Mouse (Mus musculus) liver, embryonic 15.5 days (tissue): ENCODE results near the gene Usp20. TPM values are rescaled to one million over a fixed set of nuclear protein-coding genes. Genes with fewer than 3 reads are reported as not detected.

Source experiments
- ATAC-seq: fragments of 200-750 bp; cut with Nextera tagmentation; 2 replicates; pipeline ENCODE4 v1.8.0; 2017; ENCODE audit warnings: moderate number of reproducible peaks, mild to moderate bottlenecking, moderate library complexity; ENCODE audit not compliant: insufficient read depth
- H3K27ac ChIP-seq: fragments of 300-500 bp; sonication (generic); replicated peaks from 2 replicates; pipeline ENCODE4 v1.5.1; 2015; ENCODE audit warnings: mild to moderate bottlenecking, inconsistent platforms
- H3K27me3 ChIP-seq: fragments of 300-500 bp; sonication (generic); 2 replicates; pipeline ENCODE4 v1.6.1; 2015; ENCODE audit warnings: mild to moderate bottlenecking, inconsistent platforms
- H3K36me3 ChIP-seq: fragments of 300-500 bp; sonication (generic); replicated peaks from 2 replicates; pipeline ENCODE4 v1.6.1; 2015; ENCODE audit warnings: moderate library complexity, mild to moderate bottlenecking, inconsistent platforms
- H3K4me1 ChIP-seq: fragments of 300-500 bp; sonication (generic); replicated peaks from 2 replicates; pipeline ENCODE4 v1.6.1; 2015; ENCODE audit warnings: inconsistent platforms
- H3K4me2 ChIP-seq: fragments of 300-500 bp; sonication (generic); 2 replicates; pipeline ENCODE4 v1.6.1; 2015; ENCODE audit warnings: moderate library complexity, mild to moderate bottlenecking, inconsistent platforms
- H3K4me3 ChIP-seq: fragments of 300-500 bp; sonication (generic); replicated peaks from 2 replicates; pipeline ENCODE4 v1.5.1; 2015; ENCODE audit warnings: mild to moderate bottlenecking, inconsistent platforms
- H3K9ac ChIP-seq: fragments of 300-500 bp; sonication (generic); 2 replicates; pipeline ENCODE4 v1.6.1; 2015; ENCODE audit warnings: moderate library complexity, mild to moderate bottlenecking, inconsistent platforms
- H3K9me3 ChIP-seq: fragments of 300-500 bp; sonication (generic); replicated peaks from 2 replicates; pipeline ENCODE4 v1.6.1; 2016; ENCODE audit warnings: inconsistent platforms
- WGBS: fragments of 180-500 bp; shearing (Covaris S2); methylation state at CpG from one replicate; pipeline ENCODE4 v1.1.7; 2015; ENCODE audit warnings: mixed read lengths; ENCODE audit not compliant: insufficient replicate concordance; 5-methylcytosine and 5-hydroxymethylcytosine counted together
- polyA plus RNA-seq: library from polyadenylated mRNA; unstranded; fragments of >200 nt; fragmentation: Nextera tagmentation; extraction: Ambion mirVana; gene quantifications from 2 replicates; pipeline ENCODE4 v1.2.1, GENCODE M21; 2015

The Usp20 gene
- polyA plus RNA-seq, 1 experiment from 2014 or later: 4.3 TPM

DNA sequence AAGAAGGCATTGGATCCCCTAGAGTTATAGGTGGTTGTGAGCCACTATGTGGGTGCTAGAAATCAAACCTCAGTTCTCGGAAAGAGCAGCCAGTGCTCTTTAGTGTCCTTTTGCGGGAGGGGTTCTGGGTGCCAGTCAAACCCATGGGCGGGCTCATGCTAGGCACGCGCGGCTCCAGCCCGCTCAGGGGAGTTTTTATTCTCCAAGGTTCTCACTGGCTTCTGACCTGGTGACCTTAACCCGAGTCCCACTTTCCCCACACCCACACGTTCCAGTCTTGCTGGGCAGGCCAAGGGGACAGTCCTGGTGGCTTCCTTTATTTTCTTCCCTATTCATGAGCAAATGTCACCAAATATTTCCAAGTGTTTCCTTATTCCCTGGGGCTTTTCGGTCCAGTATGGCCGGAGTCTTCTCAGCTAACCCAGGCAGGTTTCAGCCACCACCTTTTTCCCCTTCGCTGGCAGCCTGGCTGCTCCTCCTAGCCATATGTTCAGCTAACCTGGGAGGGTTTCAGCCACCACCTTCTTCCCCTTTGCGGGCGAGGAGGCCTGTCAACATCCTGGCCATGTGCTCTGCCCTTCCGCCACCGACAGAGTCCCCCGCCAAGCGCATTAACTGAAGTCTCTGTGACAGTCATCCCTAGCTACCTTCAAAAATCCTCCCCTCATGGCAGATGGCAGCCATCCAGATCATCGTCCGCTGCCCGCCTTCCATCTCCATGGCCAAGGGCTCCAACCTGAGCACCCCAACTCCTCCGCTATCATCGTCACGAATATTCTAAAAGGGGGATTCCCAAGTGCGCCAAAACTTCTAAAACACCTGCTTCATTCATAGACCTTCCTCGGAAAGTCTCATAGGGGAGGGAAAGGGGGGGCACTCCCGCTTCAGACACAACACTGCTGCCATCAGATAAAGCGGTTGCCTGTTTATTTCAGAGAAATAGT lies 79.0 kb downstream of the Usp20 start:
- H3K27me3 ChIP-seq: no peaks in the 10 kb centered on the region
- peak overlapping the region; percentile 59 for H3K27ac ChIP-seq
- no peak overlapping the region; the same call in 1 of the 2 replicates for H3K9ac ChIP-seq
- no peaks in the 10 kb centered on the region for H3K9me3 ChIP-seq
- WGBS: 18% methylated on average over 28 of the region's 28 CpGs
- H3K36me3 ChIP-seq: peaks cover 14% of the 10 kb centered on the region
- peak; percentile 57; the same call in 1 of the 2 replicates for ATAC-seq
- H3K4me1 ChIP-seq: peaks cover 26% of the 10 kb centered on the region
- peak overlapping the region; percentile 21 for H3K4me3 ChIP-seq
- H3K4me2 ChIP-seq: peak overlapping the region; percentile 60

DNA sequence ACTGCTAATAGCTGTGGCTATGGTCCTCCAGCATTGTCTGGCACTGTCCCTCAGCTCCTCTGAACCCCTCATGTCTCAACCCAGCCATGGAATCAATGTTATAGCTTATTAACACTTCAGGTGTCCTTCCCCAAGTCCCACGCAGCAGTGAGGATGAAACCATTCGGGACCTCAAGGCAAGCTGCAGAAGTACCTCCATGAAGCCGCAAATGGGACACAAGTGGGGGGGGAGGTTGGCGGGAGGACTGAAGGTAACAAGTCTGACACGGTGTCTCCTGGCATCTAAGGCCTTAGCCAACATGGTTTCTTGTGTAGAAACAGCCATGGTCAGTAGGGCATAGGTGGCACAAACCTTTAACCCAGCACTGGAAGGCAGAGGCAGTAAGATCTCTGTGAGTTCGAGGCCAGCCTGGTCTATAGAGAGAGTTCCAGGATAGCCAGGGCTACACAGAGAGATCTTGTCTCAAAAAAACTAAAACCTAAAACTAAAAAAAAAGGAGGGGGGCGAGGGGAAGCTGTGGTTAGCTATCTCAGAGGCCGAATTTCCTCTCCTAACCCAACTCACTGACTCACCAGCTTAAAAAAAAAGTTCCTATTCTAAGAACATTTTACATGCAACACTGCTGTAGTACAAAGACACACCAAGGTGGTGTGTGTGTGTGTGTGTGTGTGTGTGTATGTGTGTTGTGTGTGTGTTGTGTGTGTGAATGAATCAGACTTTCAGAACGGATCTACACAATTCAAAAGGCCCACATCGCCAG lies 80.0 kb downstream of the Usp20 start:
- Histone ChIP-seq H3K9ac (no peak overlapping the region), H3K27ac (peak overlapping the region; percentile 59; the same call in 1 of the 2 replicates), H3K27me3 (no peaks in the 10 kb centered on the region), H3K4me3 (no peak overlapping the region), H3K4me2 (peak overlapping the region; percentile 60), H3K36me3 (peaks cover 5% of the 10 kb centered on the region; the same call in 1 of the 2 replicates), H3K9me3 (no peaks in the 10 kb centered on the region), H3K4me1 (peaks cover 26% of the 10 kb centered on the region)
- WGBS: 25% methylated on average over 10 of the region's 10 CpGs
- no peak for ATAC-seq

GRCm38 (mm10) chr2:31066019-31066789 lies 84.1 kb downstream of the Usp20 start:
- Histone ChIP-seq H3K27me3 (no peaks in the 10 kb centered on the region), H3K36me3 (no peaks in the 10 kb centered on the region), H3K27ac (no peak overlapping the region), H3K4me1 (peaks cover 23% of the 10 kb centered on the region), H3K4me3 (no peak overlapping the region), H3K9me3 (no peaks in the 10 kb centered on the region), H3K4me2 (no peak overlapping the region), H3K9ac (no peak overlapping the region)
- 73% methylated on average over 11 of the region's 11 CpGs for WGBS
- no peak for ATAC-seq

DNA sequence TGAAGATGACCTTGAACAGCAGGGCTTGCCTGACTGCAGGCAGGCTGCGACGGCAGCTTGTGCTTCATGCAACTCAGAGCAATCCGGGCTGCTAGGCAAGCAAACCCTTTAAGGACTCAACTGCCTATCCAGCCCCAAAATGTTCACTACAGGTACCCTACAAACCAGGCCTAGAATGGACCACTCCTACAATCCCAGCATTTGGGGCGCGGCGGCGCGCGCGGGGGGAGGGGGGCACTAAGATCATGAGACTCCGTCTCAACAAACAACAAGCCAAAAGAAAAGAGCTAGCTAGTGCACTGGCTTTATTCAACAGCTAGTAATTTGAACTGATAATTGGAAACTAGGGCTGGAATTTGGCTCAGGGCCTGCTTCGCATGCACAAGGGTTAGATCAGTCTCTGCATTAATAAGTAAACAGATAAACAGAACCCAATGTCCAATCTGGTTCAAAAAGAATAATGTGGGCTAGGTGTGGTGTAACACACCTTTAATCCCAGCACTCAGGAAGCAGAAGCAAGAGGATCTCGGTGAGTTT lies 85.0 kb downstream of the Usp20 start:
- 0 out of 2 replicates have a peak, but pooled peaks cover 14% of the 10 kb centered on the region for H3K4me1 ChIP-seq
- WGBS: 82% methylated on average over 13 of the region's 13 CpGs
- H3K27me3 ChIP-seq: no peaks in the 10 kb centered on the region
- no peak overlapping the region for H3K27ac ChIP-seq
- no peak overlapping the region for H3K4me2 ChIP-seq
- no peaks in the 10 kb centered on the region for H3K36me3 ChIP-seq
- no peaks in the 10 kb centered on the region for H3K9me3 ChIP-seq
- ATAC-seq: no peak
- H3K9ac ChIP-seq: no peak overlapping the region
- H3K4me3 ChIP-seq: no peak overlapping the region

- Histone ChIP-seq H3K27ac (no peak overlapping the region; the same call in 1 of the 2 replicates), H3K27me3 (no peaks in the 10 kb centered on the region), H3K9ac (no peak overlapping the region), H3K36me3 (no peaks in the 10 kb centered on the region; the same call in 1 of the 2 replicates), H3K4me3 (no peak overlapping the region), H3K4me2 (no peak overlapping the region), H3K9me3 (no peaks in the 10 kb centered on the region), H3K4me1 (0 out of 2 replicates have a peak, but pooled peaks cover 9% of the 10 kb centered on the region)
- WGBS: 58% methylated on average over 7 of the region's 7 CpGs
- no peak for ATAC-seq
Measured at GRCm38 (mm10) chr2:31067696-31068245, 85.7 kb downstream of the Usp20 start.

DNA sequence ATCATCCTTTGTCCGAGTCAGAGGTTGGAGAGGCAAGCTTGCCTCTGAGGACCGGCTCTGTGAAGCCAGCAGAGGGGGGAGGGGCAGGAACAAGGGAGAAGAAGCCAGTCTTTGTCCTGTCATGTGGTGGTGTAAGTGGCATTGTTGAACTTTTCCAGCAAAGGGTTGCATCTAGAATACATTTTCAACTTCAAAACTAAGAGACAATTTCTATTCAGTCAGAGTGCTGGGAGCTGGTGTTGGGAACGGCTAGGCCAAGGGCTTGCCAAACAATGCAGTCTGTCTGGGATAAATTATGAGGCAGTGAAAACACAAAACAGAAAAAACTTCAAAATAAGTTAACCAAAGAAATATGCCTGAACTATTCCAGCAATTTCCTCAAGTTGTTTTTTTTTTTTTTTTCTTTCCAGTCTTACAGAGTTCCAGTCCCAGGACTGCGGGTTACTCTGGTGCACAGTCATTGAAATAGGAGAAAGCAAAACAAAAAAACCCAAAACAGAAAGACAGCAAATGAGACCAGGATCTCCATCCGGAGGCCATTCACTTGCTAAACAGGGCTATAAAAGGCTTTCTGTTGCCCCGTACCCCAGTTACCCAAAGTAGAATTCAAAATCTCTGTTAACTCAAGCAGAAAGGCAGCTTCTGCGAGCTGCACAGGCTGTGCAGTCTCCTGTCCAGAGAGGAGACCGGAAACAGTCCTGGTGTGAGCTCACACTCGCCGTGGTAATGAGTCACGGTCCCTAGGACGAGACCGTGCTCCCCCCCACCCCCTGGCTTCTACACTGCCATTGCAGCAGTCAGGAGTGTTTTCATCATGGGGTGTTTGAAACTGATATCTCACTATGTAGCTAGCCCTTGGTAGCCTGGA lies 86.4 kb downstream of the Usp20 start:
- ATAC-seq: no peak
- Histone ChIP-seq H3K9me3 (no peaks in the 10 kb centered on the region), H3K27ac (no peak overlapping the region; the same call in 1 of the 2 replicates), H3K4me3 (no peak overlapping the region), H3K9ac (no peak overlapping the region), H3K36me3 (no peaks in the 10 kb centered on the region; the same call in 1 of the 2 replicates), H3K27me3 (no peaks in the 10 kb centered on the region), H3K4me1 (0 out of 2 replicates have a peak, but pooled peaks cover 7% of the 10 kb centered on the region), H3K4me2 (no peak overlapping the region)
- WGBS: 51% methylated on average over 13 of the region's 13 CpGs

DNA sequence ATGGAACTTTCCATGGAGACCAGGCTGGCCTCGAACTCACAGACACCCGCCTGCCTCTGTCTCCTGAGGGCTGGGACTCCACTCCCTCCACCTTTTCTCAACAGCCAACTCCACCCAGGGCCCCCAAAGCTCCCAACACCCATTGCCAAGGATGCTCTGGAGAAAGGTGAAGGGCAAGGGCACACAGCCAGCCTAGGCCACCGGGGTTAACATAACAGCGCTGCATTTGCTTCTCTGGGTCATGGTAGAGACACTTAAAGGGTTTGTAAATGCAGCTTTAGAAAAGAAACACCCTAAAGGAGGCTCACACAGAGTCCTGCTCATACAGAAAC lies 87.0 kb downstream of the Usp20 start:
- no peak for ATAC-seq
- no peaks in the 10 kb centered on the region for H3K27me3 ChIP-seq
- no peaks in the 10 kb centered on the region; the same call in 1 of the 2 replicates for H3K36me3 ChIP-seq
- no peak overlapping the region for H3K9ac ChIP-seq
- H3K4me1 ChIP-seq: 0 out of 2 replicates have a peak, but pooled peaks cover 7% of the 10 kb centered on the region
- H3K4me2 ChIP-seq: no peak overlapping the region
- no peaks in the 10 kb centered on the region for H3K9me3 ChIP-seq
- H3K27ac ChIP-seq: no peak overlapping the region
- H3K4me3 ChIP-seq: no peak overlapping the region
- WGBS: 80% methylated on average over 4 of the region's 4 CpGs

DNA sequence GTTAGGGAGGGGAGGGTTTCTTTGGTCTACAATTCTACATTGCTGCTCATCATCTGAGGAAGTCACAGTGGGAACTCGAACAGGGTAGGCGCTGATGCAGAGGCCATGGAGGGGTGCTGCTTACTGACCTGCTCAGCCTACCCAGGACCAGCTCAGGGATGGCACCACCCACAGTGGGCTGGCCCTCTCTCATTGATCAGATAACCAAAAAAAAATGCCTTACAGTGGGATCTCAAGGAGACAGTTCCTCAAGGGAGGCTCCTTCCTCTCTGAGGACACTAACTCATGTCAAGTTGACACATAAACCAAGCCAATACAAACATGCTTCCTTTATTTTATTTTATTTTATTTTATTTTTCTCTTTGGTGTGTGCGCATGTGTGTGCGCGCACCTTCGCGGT lies 87.4 kb downstream of the Usp20 start:
- Histone ChIP-seq H3K4me3 (no peak overlapping the region), H3K27ac (no peak overlapping the region), H3K4me2 (no peak overlapping the region), H3K36me3 (no peaks in the 10 kb centered on the region; the same call in 1 of the 2 replicates), H3K27me3 (no peaks in the 10 kb centered on the region), H3K9ac (no peak overlapping the region), H3K4me1 (0 out of 2 replicates have a peak, but pooled peaks cover 7% of the 10 kb centered on the region), H3K9me3 (no peaks in the 10 kb centered on the region)
- no peak for ATAC-seq
- 82% methylated on average over 7 of the region's 7 CpGs for WGBS
